Mouse (Mus musculus) heart, adult 2 months (tissue): ENCODE results near the gene Stap1.

Source experiments
- CTCF ChIP-seq: fragments of 200-600 bp; IDR thresholded peaks from 2 replicates; pipeline ENCODE4 v1.8.1; 2022; ENCODE audit warnings: antibody characterized with exemption, mild to moderate bottlenecking, moderate library complexity
- POLR2A ChIP-seq: fragments of 200-500 bp; IDR thresholded peaks from 2 replicates; pipeline ENCODE4 v1.6.1; 2011; ENCODE audit warnings: mild to moderate bottlenecking, low read depth, low read length, control low read depth; ENCODE audit not compliant: insufficient read depth

DNA sequence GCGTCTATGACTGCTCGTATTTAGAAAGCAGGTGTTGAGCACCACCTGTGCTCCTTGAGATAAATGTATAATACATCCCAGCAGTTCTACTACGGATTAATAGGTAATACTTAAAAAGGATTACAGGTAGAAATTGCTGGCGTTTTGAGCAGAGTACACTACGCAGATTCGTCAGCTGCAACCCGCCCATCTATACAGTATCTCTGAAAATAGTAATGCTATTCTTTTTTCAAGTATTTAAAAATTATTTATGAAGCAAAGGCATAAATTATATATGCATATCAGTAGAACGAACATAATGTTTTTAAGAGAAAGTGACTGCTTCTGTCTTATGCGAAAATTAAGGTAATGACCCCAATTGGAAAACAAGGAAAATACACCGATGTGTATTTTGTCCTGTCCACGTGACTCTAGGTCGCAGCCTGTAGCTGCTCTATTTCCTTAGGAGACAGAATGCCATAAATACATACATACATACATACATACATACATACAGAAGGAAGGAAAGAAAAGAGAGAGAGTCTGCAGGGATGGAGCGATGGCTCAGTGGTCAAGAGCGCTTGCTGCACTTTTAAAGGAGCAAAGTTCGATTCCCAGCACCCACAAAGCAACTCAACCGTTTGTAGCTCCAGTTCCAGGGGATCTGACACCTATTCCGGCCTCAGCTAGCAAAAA is 5.5 kb upstream of the Stap1 start:
- TF ChIP-seq POLR2A (no peak), CTCF (no peak)
